Mouse (Mus musculus): ENCODE results near the gene Kcnd3. TPM values are rescaled to one million over a fixed set of nuclear protein-coding genes. Genes with fewer than 3 reads are reported as not detected.

Kcnd3 gene
- polyA plus RNA-seq, 2 experiments = 1.0 to 2.0 TPM

GRCm38 (mm10) chr3:105466538-105466937, 14.4 kb downstream of the Kcnd3 start:
- DNase-seq (ENCODE audit: low spot score) = no peak

GRCm38 (mm10) chr3:105472564-105472963, 20.4 kb downstream of the Kcnd3 start:
- 79% methylated on average over 1 of the region's 1 CpGs for WGBS
- no peak overlapping the region for H3K9ac ChIP-seq (ENCODE audit: low read depth, low read length, severe bottlenecking)
- TF ChIP-seq POLR2A (IDR thresholded peaks at IDR 0.05; ENCODE audit: borderline replicate concordance, extremely low read depth, insufficient read depth, insufficient read length) = no peak

More at GRCm38 (mm10) chr3:105466538-105466937, 14.4 kb downstream of the Kcnd3 start:
- no peaks in the 10 kb centered on the region for H3K9me3 ChIP-seq (ENCODE audit: control insufficient read depth, low read length)
- H3K4me2 ChIP-seq (replicated peaks; ENCODE audit: low read depth, low read length, severe bottlenecking) = no peak overlapping the region
- H3K9ac ChIP-seq (ENCODE audit: low read depth, low read length, severe bottlenecking) = no peak overlapping the region
- H3K4me1 ChIP-seq (ENCODE audit: control insufficient read depth, insufficient read depth, low read length) = no peaks in the 10 kb centered on the region
- no peaks in the 10 kb centered on the region for H3K36me3 ChIP-seq (ENCODE audit: control insufficient read depth, insufficient read depth, low read length)
- no peak overlapping the region for H3K4me3 ChIP-seq (replicated peaks; ENCODE audit: low read length)
- H3K27me3 ChIP-seq (ENCODE audit: control insufficient read depth, insufficient read depth, low read length) = no peaks in the 10 kb centered on the region
- no peak for TF ChIP-seq POLR2A (IDR thresholded peaks at IDR 0.05; ENCODE audit: borderline replicate concordance, extremely low read depth, insufficient read depth, insufficient read length)
- WGBS = 69% methylated on average over 8 of the region's 8 CpGs
- ATAC-seq (ENCODE audit: low FRiP score, low read depth) = no peak
- no peak overlapping the region for H3K27ac ChIP-seq (replicated peaks; ENCODE audit: low read depth, low read length)

DNA sequence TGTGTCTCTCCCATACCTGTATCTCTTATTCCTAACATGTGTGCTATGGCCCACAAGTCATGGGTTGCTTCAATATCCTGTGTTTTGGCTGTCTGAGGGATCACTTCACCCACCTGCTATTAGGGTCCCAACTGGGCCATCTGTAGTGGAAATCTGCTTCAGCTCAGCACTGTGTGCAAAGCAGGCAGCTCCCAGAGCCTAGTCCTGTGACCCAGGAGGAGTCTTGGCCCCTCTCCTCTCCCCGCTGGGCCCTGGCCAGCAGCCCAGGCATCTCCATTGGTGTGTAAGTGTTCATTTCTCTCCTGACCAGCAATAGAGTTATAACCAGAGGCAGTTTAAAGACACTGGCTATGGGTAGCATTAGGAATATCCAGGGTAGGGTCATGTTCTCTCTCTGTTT, 24.3 kb downstream of the Kcnd3 start:
- WGBS = 67% methylated on average over 1 of the region's 1 CpGs
- Histone ChIP-seq H3K9me3 (ENCODE audit: control insufficient read depth, low read length) (no peaks in the 10 kb centered on the region), H3K9ac (ENCODE audit: low read depth, low read length, severe bottlenecking) (no peak overlapping the region), H3K36me3 (ENCODE audit: control insufficient read depth, insufficient read depth, low read length) (no peaks in the 10 kb centered on the region), H3K4me2 (replicated peaks; ENCODE audit: low read depth, low read length, severe bottlenecking) (no peak overlapping the region), H3K27ac (replicated peaks; ENCODE audit: low read depth, low read length) (no peak overlapping the region), H3K4me1 (ENCODE audit: control insufficient read depth, insufficient read depth, low read length) (no peaks in the 10 kb centered on the region), H3K4me3 (replicated peaks; ENCODE audit: low read length) (no peak overlapping the region), H3K27me3 (ENCODE audit: control insufficient read depth, insufficient read depth, low read length) (no peaks in the 10 kb centered on the region)
- TF ChIP-seq POLR2A (IDR thresholded peaks at IDR 0.05; ENCODE audit: borderline replicate concordance, extremely low read depth, insufficient read depth, insufficient read length) = no peak
- no peak for ATAC-seq (ENCODE audit: low FRiP score, low read depth)
- DNase-seq (ENCODE audit: low spot score) = no peak

More at GRCm38 (mm10) chr3:105472564-105472963, 20.4 kb downstream of the Kcnd3 start:
- no peak for ATAC-seq (ENCODE audit: low FRiP score, low read depth)
- Histone ChIP-seq H3K27ac (replicated peaks; ENCODE audit: low read depth, low read length) (no peak overlapping the region), H3K27me3 (ENCODE audit: control insufficient read depth, insufficient read depth, low read length) (no peaks in the 10 kb centered on the region), H3K9me3 (ENCODE audit: control insufficient read depth, low read length) (no peaks in the 10 kb centered on the region), H3K36me3 (ENCODE audit: control insufficient read depth, insufficient read depth, low read length) (no peaks in the 10 kb centered on the region), H3K4me2 (replicated peaks; ENCODE audit: low read depth, low read length, severe bottlenecking) (no peak overlapping the region), H3K4me1 (ENCODE audit: control insufficient read depth, insufficient read depth, low read length) (no peaks in the 10 kb centered on the region), H3K4me3 (replicated peaks; ENCODE audit: low read length) (no peak overlapping the region)
- DNase-seq (ENCODE audit: low spot score) = no peak

GRCm38 (mm10) chr3:105478876-105479275, 26.7 kb downstream of the Kcnd3 start:
- no peak overlapping the region for H3K4me2 ChIP-seq (replicated peaks; ENCODE audit: low read depth, low read length, severe bottlenecking)
- no peak for TF ChIP-seq POLR2A (IDR thresholded peaks at IDR 0.05; ENCODE audit: borderline replicate concordance, extremely low read depth, insufficient read depth, insufficient read length)
- DNase-seq (ENCODE audit: low spot score) (no peak), ATAC-seq (ENCODE audit: low FRiP score, low read depth) (no peak)
- 85% methylated on average over 4 of the region's 4 CpGs for WGBS
- H3K9me3 ChIP-seq (ENCODE audit: control insufficient read depth, low read length) = no peaks in the 10 kb centered on the region
- H3K27ac ChIP-seq (replicated peaks; ENCODE audit: low read depth, low read length) = no peak overlapping the region
- H3K9ac ChIP-seq (ENCODE audit: low read depth, low read length, severe bottlenecking) = no peak overlapping the region
- H3K4me1 ChIP-seq (ENCODE audit: control insufficient read depth, insufficient read depth, low read length) = no peaks in the 10 kb centered on the region
- no peak overlapping the region for H3K4me3 ChIP-seq (replicated peaks; ENCODE audit: low read length)
- H3K36me3 ChIP-seq (ENCODE audit: control insufficient read depth, insufficient read depth, low read length) = no peaks in the 10 kb centered on the region
- H3K27me3 ChIP-seq (ENCODE audit: control insufficient read depth, insufficient read depth, low read length) = no peaks in the 10 kb centered on the region

DNA sequence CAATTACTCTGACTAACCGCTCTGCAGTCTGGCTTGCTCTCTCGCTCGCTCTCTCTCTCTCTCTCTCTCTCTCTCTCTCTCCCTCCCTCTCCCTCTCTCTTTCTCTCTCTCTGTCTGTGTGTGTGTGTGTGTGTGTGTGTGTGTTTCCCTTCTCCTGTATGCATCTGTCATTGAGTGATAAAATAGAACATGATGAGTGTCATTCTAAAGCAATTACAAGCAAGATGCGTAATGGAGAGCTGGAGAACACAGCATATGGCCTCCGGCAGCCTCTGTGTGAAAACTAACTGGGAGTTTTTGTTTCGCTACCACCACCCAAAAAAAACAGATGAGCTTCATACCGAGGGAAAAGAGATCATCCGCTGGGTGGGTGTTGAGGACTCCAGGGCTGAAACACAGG, 29.3 kb downstream of the Kcnd3 start:
- H3K4me3 ChIP-seq (replicated peaks; ENCODE audit: low read length) = no peak overlapping the region
- DNase-seq (ENCODE audit: low spot score) = no peak
- H3K4me2 ChIP-seq (replicated peaks; ENCODE audit: low read depth, low read length, severe bottlenecking) = no peak overlapping the region
- no peaks in the 10 kb centered on the region for H3K27me3 ChIP-seq (ENCODE audit: control insufficient read depth, insufficient read depth, low read length)
- H3K36me3 ChIP-seq (ENCODE audit: control insufficient read depth, insufficient read depth, low read length) = no peaks in the 10 kb centered on the region
- TF ChIP-seq POLR2A (IDR thresholded peaks at IDR 0.05; ENCODE audit: borderline replicate concordance, extremely low read depth, insufficient read depth, insufficient read length) = no peak
- no peak overlapping the region for H3K9ac ChIP-seq (ENCODE audit: low read depth, low read length, severe bottlenecking)
- ATAC-seq (ENCODE audit: low FRiP score, low read depth) = no peak
- 79% methylated on average over 8 of the region's 8 CpGs for WGBS
- no peaks in the 10 kb centered on the region for H3K9me3 ChIP-seq (ENCODE audit: control insufficient read depth, low read length)
- no peak overlapping the region for H3K27ac ChIP-seq (replicated peaks; ENCODE audit: low read depth, low read length)
- no peaks in the 10 kb centered on the region for H3K4me1 ChIP-seq (ENCODE audit: control insufficient read depth, insufficient read depth, low read length)

- Histone ChIP-seq H3K4me1 (ENCODE audit: control insufficient read depth, insufficient read depth, low read length) (no peaks in the 10 kb centered on the region), H3K27ac (replicated peaks; ENCODE audit: low read depth, low read length) (no peak overlapping the region), H3K27me3 (ENCODE audit: control insufficient read depth, insufficient read depth, low read length) (no peaks in the 10 kb centered on the region), H3K4me2 (replicated peaks; ENCODE audit: low read depth, low read length, severe bottlenecking) (no peak overlapping the region), H3K9ac (ENCODE audit: low read depth, low read length, severe bottlenecking) (no peak overlapping the region), H3K4me3 (replicated peaks; ENCODE audit: low read length) (no peak overlapping the region), H3K9me3 (ENCODE audit: control insufficient read depth, low read length) (no peaks in the 10 kb centered on the region), H3K36me3 (ENCODE audit: control insufficient read depth, insufficient read depth, low read length) (no peaks in the 10 kb centered on the region)
- DNase-seq (ENCODE audit: low spot score) (no peak), ATAC-seq (ENCODE audit: low FRiP score, low read depth) (no peak)
- WGBS = 62% methylated on average over 13 of the region's 13 CpGs
- no peak for TF ChIP-seq POLR2A (IDR thresholded peaks at IDR 0.05; ENCODE audit: borderline replicate concordance, extremely low read depth, insufficient read depth, insufficient read length)
Observed at GRCm38 (mm10) chr3:105483651-105484052, 31.5 kb downstream of the Kcnd3 start.

All from limb, embryonic 14.5 days (tissue).